Mouse (Mus musculus): ENCODE measurements at regions not wholly inside any gene's neighbourhood (a gene's known extent, or its start where the extent isn't known, plus 50 kb on each side); places are given as distances from the start of the nearest gene placed in this dataset.

DNA sequence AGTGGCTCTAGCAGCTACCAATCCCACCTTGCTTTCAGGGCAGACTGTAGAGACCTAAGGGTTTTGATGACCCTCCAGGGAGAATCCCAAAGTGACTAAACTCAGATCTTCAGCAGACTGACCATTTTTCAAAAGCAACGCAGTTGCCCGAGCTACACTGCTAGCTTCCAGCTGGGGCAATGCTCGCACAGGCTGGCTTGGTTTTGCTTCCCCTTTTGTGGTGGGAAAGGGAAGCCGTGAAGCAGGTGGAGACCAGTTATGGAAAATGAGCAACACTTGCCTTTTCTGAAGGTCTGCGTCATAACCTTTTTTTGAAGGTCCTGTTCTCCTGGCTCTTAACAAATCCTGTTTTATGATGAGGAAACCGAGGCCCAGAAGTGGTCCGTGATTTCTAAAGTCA is 202.7 kb upstream of the Runx1 start:
- Histone ChIP-seq H3K9me3 (ENCODE audit: control insufficient read depth, low read length) (no peaks in the 10 kb centered on the region; the same call in 1 of the 2 replicates), H3K4me1 (ENCODE audit: control insufficient read depth, insufficient read depth, low read length) (no peaks in the 10 kb centered on the region), H3K27ac (ENCODE audit: low read depth, low read length) (no peak overlapping the region), H3K4me2 (replicated peaks; ENCODE audit: low read depth, low read length) (no peak overlapping the region), H3K27me3 (ENCODE audit: control insufficient read depth, insufficient read depth, low read length) (no peaks in the 10 kb centered on the region), H3K4me3 (ENCODE audit: low read length) (no peak overlapping the region), H3K9ac (ENCODE audit: low read depth, low read length) (no peak overlapping the region), H3K36me3 (ENCODE audit: control insufficient read depth, insufficient read depth, low read length) (no peaks in the 10 kb centered on the region)
- ATAC-seq (ENCODE audit: low FRiP score, low TSS enrichment): no peak
- 80% methylated on average over 7 of the region's 7 CpGs for WGBS

DNA sequence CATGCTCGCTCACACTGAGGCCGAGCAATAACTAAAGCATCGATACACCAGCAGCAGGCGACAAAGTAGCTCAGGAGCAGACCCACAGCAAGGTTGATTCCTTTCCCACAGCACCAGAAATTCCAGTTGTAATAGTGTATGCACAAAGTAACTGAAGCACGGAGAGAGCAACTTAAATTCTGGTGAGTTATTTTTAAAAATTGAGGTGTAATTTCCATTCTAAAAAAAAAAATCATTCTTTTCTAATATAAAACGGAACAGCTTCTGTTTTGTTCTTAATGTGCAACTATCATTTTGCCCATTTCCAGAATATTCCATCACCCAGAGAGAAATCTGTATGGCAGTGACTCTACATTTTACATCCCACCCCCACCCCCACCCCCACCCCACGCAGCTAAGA is 202.1 kb upstream of the Runx1 start:
- 80% methylated on average over 7 of the region's 7 CpGs for WGBS
- H3K36me3 ChIP-seq (ENCODE audit: control insufficient read depth, insufficient read depth, low read length): no peaks in the 10 kb centered on the region
- H3K9ac ChIP-seq (ENCODE audit: low read depth, low read length): no peak overlapping the region
- no peak overlapping the region for H3K27ac ChIP-seq (ENCODE audit: low read depth, low read length)
- H3K4me2 ChIP-seq (replicated peaks; ENCODE audit: low read depth, low read length): no peak overlapping the region
- H3K4me1 ChIP-seq (ENCODE audit: control insufficient read depth, insufficient read depth, low read length): no peaks in the 10 kb centered on the region
- no peak overlapping the region for H3K4me3 ChIP-seq (ENCODE audit: low read length)
- H3K9me3 ChIP-seq (ENCODE audit: control insufficient read depth, low read length): no peaks in the 10 kb centered on the region
- H3K27me3 ChIP-seq (ENCODE audit: control insufficient read depth, insufficient read depth, low read length): no peaks in the 10 kb centered on the region
- no peak for ATAC-seq (ENCODE audit: low FRiP score, low TSS enrichment)

DNA sequence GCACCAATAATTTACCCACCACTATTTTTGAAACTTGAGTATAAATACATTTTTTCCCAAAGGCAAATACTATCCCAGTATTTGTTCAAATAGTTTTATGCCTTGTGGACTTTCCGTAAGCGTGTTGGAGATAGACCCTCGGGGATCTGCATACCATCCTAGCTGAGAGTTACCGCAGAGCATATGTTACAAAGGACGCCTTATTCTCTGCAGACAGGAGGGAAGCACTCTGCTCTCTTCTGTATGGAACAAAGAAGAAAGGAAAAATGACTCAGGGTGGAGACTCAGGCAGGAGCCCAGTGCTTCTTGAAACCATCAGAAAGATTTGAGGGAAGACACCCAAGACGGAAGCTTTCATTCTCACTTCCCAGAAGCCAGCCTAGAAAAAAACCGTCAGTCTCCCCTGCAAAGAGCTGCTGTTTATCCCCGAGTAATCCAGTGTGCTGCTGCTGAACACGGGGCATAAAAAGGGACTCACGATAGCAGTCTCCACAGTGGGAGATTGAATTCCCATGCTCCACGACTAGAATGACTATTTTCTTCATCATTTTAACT is 200.2 kb upstream of the Runx1 start:
- ATAC-seq (ENCODE audit: low FRiP score, low TSS enrichment): no peak
- no peak overlapping the region for H3K4me2 ChIP-seq (replicated peaks; ENCODE audit: low read depth, low read length)
- H3K27ac ChIP-seq (ENCODE audit: low read depth, low read length): no peak overlapping the region
- no peaks in the 10 kb centered on the region for H3K9me3 ChIP-seq (ENCODE audit: control insufficient read depth, low read length)
- no peak overlapping the region for H3K4me3 ChIP-seq (ENCODE audit: low read length)
- no peaks in the 10 kb centered on the region for H3K27me3 ChIP-seq (ENCODE audit: control insufficient read depth, insufficient read depth, low read length)
- H3K9ac ChIP-seq (ENCODE audit: low read depth, low read length): no peak overlapping the region
- WGBS: 63% methylated on average over 11 of the region's 11 CpGs
- no peaks in the 10 kb centered on the region for H3K4me1 ChIP-seq (ENCODE audit: control insufficient read depth, insufficient read depth, low read length)
- no peaks in the 10 kb centered on the region for H3K36me3 ChIP-seq (ENCODE audit: control insufficient read depth, insufficient read depth, low read length)

DNA sequence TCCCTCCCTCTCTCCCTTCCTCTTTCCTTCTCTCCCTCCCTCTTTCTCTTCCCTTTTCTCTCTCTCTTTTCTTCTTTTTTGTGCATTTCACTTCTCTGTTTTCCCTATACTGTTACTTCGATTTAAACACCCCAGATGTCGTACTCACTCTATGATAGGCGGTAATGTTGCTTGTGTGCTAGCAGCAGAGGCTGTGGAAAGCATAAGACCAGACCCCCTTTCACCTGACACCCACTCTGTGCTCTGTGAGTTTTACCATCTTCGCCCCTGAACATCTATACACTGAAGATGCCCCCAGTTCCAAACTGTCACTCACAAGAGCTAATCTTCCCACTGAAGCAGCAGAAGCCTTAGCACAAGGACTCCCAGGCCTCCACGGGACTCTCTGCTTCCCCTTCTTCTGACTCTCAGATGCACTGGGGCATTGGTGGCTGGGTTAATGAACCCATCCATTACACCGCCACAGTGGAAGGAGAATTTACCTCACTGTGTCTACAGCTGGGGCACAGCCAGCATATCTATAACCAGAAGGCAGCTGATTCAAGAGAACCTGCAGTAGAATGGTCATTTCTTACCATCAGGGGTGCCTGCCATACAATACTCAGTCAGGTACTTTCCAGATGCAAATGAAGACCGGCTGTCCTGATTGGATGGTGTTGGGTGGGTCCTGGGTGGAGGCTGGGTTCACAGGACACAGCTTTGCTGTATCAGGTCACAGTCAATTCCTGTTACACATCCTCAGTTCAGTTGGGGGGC is 194.0 kb upstream of the Runx1 start:
- Histone ChIP-seq H3K27me3 (ENCODE audit: control insufficient read depth, insufficient read depth, low read length) (no peaks in the 10 kb centered on the region), H3K4me2 (replicated peaks; ENCODE audit: low read depth, low read length) (no peak overlapping the region), H3K36me3 (ENCODE audit: control insufficient read depth, insufficient read depth, low read length) (no peaks in the 10 kb centered on the region), H3K9ac (ENCODE audit: low read depth, low read length) (no peak overlapping the region), H3K27ac (ENCODE audit: low read depth, low read length) (no peak overlapping the region), H3K4me1 (ENCODE audit: control insufficient read depth, insufficient read depth, low read length) (no peaks in the 10 kb centered on the region), H3K9me3 (ENCODE audit: control insufficient read depth, low read length) (no peaks in the 10 kb centered on the region), H3K4me3 (ENCODE audit: low read length) (no peak overlapping the region)
- WGBS: 66% methylated on average over 7 of the region's 7 CpGs
- ATAC-seq (ENCODE audit: low FRiP score, low TSS enrichment): no peak

DNA sequence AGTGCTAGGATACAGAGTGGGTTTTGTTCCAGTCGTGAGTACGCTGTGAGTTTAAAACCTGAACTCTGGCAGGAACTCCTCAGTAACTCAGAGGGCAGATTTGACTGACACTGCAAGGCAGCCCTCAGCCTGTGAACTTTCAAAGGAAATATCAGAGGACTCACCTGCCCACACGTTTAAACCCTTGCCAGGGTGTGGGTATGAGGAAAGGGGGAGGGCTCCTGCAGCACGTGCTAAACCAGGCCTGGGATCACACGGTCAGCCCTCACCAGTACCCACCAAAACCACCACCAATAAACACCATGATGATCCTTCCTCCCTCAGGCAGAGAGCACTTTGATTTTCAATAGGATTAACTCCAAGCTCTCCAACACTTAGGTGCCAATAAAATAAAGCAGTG is 192.8 kb upstream of the Runx1 start:
- ATAC-seq (ENCODE audit: low FRiP score, low TSS enrichment): no peak
- no peak overlapping the region for H3K9ac ChIP-seq (ENCODE audit: low read depth, low read length)
- 36% methylated on average over 5 of the region's 5 CpGs for WGBS
- no peak overlapping the region for H3K4me3 ChIP-seq (ENCODE audit: low read length)
- H3K36me3 ChIP-seq (ENCODE audit: control insufficient read depth, insufficient read depth, low read length): no peaks in the 10 kb centered on the region
- H3K9me3 ChIP-seq (ENCODE audit: control insufficient read depth, low read length): no peaks in the 10 kb centered on the region
- no peaks in the 10 kb centered on the region for H3K27me3 ChIP-seq (ENCODE audit: control insufficient read depth, insufficient read depth, low read length)
- H3K4me2 ChIP-seq (replicated peaks; ENCODE audit: low read depth, low read length): no peak overlapping the region
- H3K27ac ChIP-seq (ENCODE audit: low read depth, low read length): no peak overlapping the region
- H3K4me1 ChIP-seq (ENCODE audit: control insufficient read depth, insufficient read depth, low read length): no peaks in the 10 kb centered on the region

DNA sequence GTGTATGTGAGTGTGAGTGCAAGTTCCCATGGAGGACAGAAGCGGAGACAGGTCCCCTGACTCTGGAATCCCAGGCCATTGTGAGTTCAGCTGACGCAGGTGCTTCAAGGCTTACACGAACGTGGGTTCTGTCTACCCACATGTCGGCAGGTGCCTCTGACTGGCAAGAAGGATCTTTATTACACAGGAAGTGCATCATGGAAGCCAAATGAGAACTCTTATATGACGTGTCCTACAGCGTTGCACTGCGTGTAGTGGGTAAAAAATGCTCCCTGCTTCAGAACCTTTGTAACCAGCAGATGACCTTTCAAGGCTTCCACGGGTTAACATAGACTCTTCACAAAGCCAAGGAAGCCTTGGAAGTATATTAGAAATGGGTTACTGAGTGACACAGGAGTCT is 191.1 kb upstream of the Runx1 start:
- Histone ChIP-seq H3K4me1 (ENCODE audit: control insufficient read depth, insufficient read depth, low read length) (no peaks in the 10 kb centered on the region), H3K36me3 (ENCODE audit: control insufficient read depth, insufficient read depth, low read length) (no peaks in the 10 kb centered on the region), H3K27me3 (ENCODE audit: control insufficient read depth, insufficient read depth, low read length) (no peaks in the 10 kb centered on the region), H3K4me3 (ENCODE audit: low read length) (no peak overlapping the region), H3K9me3 (ENCODE audit: control insufficient read depth, low read length) (no peaks in the 10 kb centered on the region), H3K4me2 (replicated peaks; ENCODE audit: low read depth, low read length) (no peak overlapping the region), H3K27ac (ENCODE audit: low read depth, low read length) (no peak overlapping the region), H3K9ac (ENCODE audit: low read depth, low read length) (no peak overlapping the region)
- 94% methylated on average over 9 of the region's 9 CpGs for WGBS
- ATAC-seq (ENCODE audit: low FRiP score, low TSS enrichment): no peak

DNA sequence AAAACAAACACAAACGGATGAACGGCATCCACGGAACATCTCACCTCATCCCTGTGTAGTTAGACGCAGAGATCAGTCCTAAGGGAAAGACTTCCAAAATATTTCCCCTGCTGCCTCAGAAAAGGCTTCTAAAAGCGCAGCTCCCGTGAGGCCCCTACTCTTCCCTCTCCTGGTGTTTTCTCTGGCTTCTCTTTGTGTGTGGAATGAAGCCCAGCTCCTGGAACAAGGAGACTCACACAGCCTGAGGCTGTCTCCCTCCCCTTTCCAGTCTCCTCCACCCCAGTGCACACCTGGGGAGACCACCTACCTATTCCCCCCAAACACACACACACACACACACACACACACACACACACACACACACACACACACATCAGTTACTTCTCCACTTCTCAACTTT is 189.7 kb upstream of the Runx1 start:
- no peak overlapping the region for H3K9ac ChIP-seq (ENCODE audit: low read depth, low read length)
- H3K27me3 ChIP-seq (ENCODE audit: control insufficient read depth, insufficient read depth, low read length): no peaks in the 10 kb centered on the region
- no peak for ATAC-seq (ENCODE audit: low FRiP score, low TSS enrichment)
- no peaks in the 10 kb centered on the region for H3K36me3 ChIP-seq (ENCODE audit: control insufficient read depth, insufficient read depth, low read length)
- H3K9me3 ChIP-seq (ENCODE audit: control insufficient read depth, low read length): no peaks in the 10 kb centered on the region
- 62% methylated on average over 6 of the region's 6 CpGs for WGBS
- H3K27ac ChIP-seq (ENCODE audit: low read depth, low read length): no peak overlapping the region
- no peak overlapping the region for H3K4me2 ChIP-seq (replicated peaks; ENCODE audit: low read depth, low read length)
- no peaks in the 10 kb centered on the region for H3K4me1 ChIP-seq (ENCODE audit: control insufficient read depth, insufficient read depth, low read length)
- H3K4me3 ChIP-seq (ENCODE audit: low read length): no peak overlapping the region

DNA sequence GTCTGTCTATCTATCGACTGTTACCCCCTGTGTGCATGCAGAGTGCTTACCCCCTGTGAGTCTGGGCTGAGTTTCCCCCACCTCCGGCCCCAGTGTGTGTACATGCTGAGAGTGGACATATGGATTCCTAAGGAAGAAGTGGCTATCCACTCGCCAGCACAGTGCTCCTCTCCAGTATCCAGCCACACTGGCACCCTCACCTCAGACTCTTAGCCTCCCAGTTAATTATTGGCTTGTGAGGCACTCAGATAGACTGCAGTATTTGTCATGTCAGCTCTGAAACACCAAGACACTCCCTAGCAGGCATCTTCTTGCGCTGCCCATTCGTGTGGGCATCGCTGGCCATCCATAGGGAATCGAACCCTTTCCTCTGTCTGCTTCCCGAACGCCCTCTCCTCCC is 189.0 kb upstream of the Runx1 start:
- 0 out of 2 replicates have a peak, but pooled peaks have one; percentile 20 for ATAC-seq (ENCODE audit: low FRiP score, low TSS enrichment)
- WGBS: 80% methylated on average over 9 of the region's 9 CpGs
- H3K27me3 ChIP-seq (ENCODE audit: control insufficient read depth, insufficient read depth, low read length): no peaks in the 10 kb centered on the region
- no peak overlapping the region for H3K4me2 ChIP-seq (replicated peaks; ENCODE audit: low read depth, low read length)
- H3K9ac ChIP-seq (ENCODE audit: low read depth, low read length): no peak overlapping the region
- no peak overlapping the region for H3K4me3 ChIP-seq (ENCODE audit: low read length)
- H3K27ac ChIP-seq (ENCODE audit: low read depth, low read length): no peak overlapping the region
- no peaks in the 10 kb centered on the region for H3K9me3 ChIP-seq (ENCODE audit: control insufficient read depth, low read length)
- H3K36me3 ChIP-seq (ENCODE audit: control insufficient read depth, insufficient read depth, low read length): no peaks in the 10 kb centered on the region
- H3K4me1 ChIP-seq (ENCODE audit: control insufficient read depth, insufficient read depth, low read length): no peaks in the 10 kb centered on the region

DNA sequence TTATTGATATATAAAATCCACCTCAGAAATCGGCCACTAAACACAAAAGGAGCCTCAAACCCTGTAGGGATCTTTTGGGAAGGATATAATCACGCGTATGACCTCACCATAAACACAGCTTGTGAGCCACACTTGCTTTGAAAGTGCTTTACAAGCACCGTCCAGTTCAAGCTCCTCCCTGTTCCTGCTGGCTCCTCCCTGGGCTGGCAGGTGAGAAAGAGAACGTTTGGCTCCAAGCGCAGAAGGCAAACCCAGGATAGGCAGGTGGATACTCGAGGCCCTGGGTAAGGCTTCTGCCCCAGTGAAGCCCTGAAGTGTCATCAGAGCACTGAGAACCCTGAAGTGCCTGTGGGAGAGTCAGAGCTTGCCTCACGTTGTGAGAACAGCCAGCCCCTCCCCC is 187.9 kb upstream of the Runx1 start:
- H3K36me3 ChIP-seq (ENCODE audit: control insufficient read depth, insufficient read depth, low read length): no peaks in the 10 kb centered on the region
- H3K4me3 ChIP-seq (ENCODE audit: low read length): no peak overlapping the region
- no peaks in the 10 kb centered on the region for H3K9me3 ChIP-seq (ENCODE audit: control insufficient read depth, low read length)
- no peak for ATAC-seq (ENCODE audit: low FRiP score, low TSS enrichment)
- 39% methylated on average over 8 of the region's 8 CpGs for WGBS
- no peaks in the 10 kb centered on the region for H3K4me1 ChIP-seq (ENCODE audit: control insufficient read depth, insufficient read depth, low read length)
- H3K27ac ChIP-seq (ENCODE audit: low read depth, low read length): no peak overlapping the region
- H3K27me3 ChIP-seq (ENCODE audit: control insufficient read depth, insufficient read depth, low read length): no peaks in the 10 kb centered on the region
- no peak overlapping the region for H3K9ac ChIP-seq (ENCODE audit: low read depth, low read length)
- no peak overlapping the region for H3K4me2 ChIP-seq (replicated peaks; ENCODE audit: low read depth, low read length)
